Mouse (Mus musculus): ENCODE results near the gene Wipi2.

DNA sequence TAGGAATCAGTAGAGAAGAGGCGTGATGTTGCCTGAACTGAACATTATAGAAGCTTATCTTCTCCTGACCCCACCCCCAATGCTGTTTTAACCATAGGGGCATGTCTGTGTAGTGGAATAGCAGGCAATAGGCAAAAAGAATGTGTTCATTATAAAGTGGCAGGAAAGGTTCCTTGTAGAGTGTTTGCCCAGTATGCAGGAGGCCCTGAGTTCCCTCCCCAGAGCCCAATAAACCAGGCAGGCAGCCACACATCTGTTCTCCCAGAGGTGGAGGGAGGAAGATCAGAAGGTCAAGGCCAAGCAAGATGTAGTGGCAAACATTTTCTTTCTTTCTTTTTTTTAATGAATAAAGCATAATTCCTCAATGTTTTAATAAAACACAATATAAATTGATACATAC lies 5.4 kb upstream of the Wipi2 start:
- no peak for TF ChIP-seq CTCF (IDR thresholded peaks at IDR 0.05; ENCODE audit: extremely low read depth, insufficient read depth, low read length)
- no peak for TF ChIP-seq POLR2A (IDR thresholded peaks at IDR 0.05; ENCODE audit: extremely low read depth, insufficient read depth, low read length)

All from cortical plate, adult 2 months (tissue).